Mouse (Mus musculus) hindbrain, embryonic 10.5 days (tissue): ENCODE measurements around the gene Zfp94. TPM values are rescaled to one million over a fixed set of nuclear protein-coding genes. Genes with fewer than 3 reads are reported as not detected.
A peak's percentile ranks its signal among the peaks of the same experiment; 100 is the strongest.

Source experiments
- DNase-seq: peaks from one replicate; pipeline ENCODE4 v3.0.0-alpha.2; 2017; ENCODE audit warnings: low spot score
- H3K27ac ChIP-seq: fragments of 300-500 bp; sonication (generic); 2 replicates; pipeline ENCODE4 v1.5.1; 2016; ENCODE audit warnings: mild to moderate bottlenecking, moderate library complexity
- H3K27me3 ChIP-seq: fragments of 300-500 bp; sonication (generic); 2 replicates; pipeline ENCODE4 v1.6.1; 2016; ENCODE audit warnings: mild to moderate bottlenecking; ENCODE audit not compliant: poor library complexity, insufficient read depth, severe bottlenecking
- H3K36me3 ChIP-seq: fragments of 300-500 bp; sonication (generic); 2 replicates; pipeline ENCODE4 v1.6.1; 2016; ENCODE audit warnings: mild to moderate bottlenecking, moderate library complexity
- H3K4me1 ChIP-seq: fragments of 300-500 bp; sonication (generic); replicated peaks from 2 replicates; pipeline ENCODE4 v1.6.1; 2016; ENCODE audit warnings: mild to moderate bottlenecking
- H3K4me3 ChIP-seq: fragments of 300-500 bp; sonication (generic); 2 replicates; pipeline ENCODE4 v1.5.1; 2016; ENCODE audit warnings: mild to moderate bottlenecking, moderate library complexity
- H3K9me3 ChIP-seq: fragments of 300-500 bp; sonication (generic); 2 replicates; pipeline ENCODE4 v1.6.1; 2016; ENCODE audit warnings: mild to moderate bottlenecking, moderate library complexity
- WGBS: fragments of 180-500 bp; shearing (Covaris S2); methylation state at CpG from one replicate; pipeline ENCODE4 v1.1.7; 2016; 5-methylcytosine and 5-hydroxymethylcytosine counted together
- polyA plus RNA-seq: library from polyadenylated mRNA; unstranded; fragments of >200 nt; fragmentation: Nextera tagmentation; extraction: Ambion mirVana; gene quantifications from 2 replicates; pipeline ENCODE4 v1.2.1, GENCODE M21; 2016

Zfp94 gene
- polyA plus RNA-seq, 1 experiment from 2014 or later = 13.2 TPM

- no peaks in the 10 kb centered on the region for H3K36me3 ChIP-seq
- H3K4me3 ChIP-seq = no peak overlapping the region
- no peaks in the 10 kb centered on the region for H3K4me1 ChIP-seq
- DNase-seq = peak; percentile 62
- H3K27ac ChIP-seq = no peak overlapping the region
- H3K9me3 ChIP-seq = peaks cover 19% of the 10 kb centered on the region; the same call in 1 of the 2 replicates
- WGBS = 12% methylated on average over 5 of the region's 5 CpGs
- H3K27me3 ChIP-seq = peaks cover 21% of the 10 kb centered on the region
These were observed 19.3 kb upstream of the Zfp94 start for GRCm38 (mm10) chr7:24335699-24336309.

- H3K4me1 ChIP-seq = no peaks in the 10 kb centered on the region
- H3K27me3 ChIP-seq = peaks cover 21% of the 10 kb centered on the region
- peaks cover 9% of the 10 kb centered on the region; the same call in 1 of the 2 replicates for H3K9me3 ChIP-seq
- 42% methylated on average over 49 of the region's 49 CpGs for WGBS
- no peak for DNase-seq
- H3K27ac ChIP-seq = no peak within 1 kb of the TSS
- H3K4me3 ChIP-seq = no peak within 1 kb of the TSS
- no peaks in the 10 kb centered on the region for H3K36me3 ChIP-seq
These were observed 17.0 kb upstream of the Zfp94 start, which contains the start of gene Tescl for GRCm38 (mm10) chr7:24333304-24333986. TSS of gene Tescl (minus strand) at chr7:24333936.

GRCm38 (mm10) chr7:24327281-24327975 lies 11.0 kb upstream of the Zfp94 start:
- no peak overlapping the region for H3K4me3 ChIP-seq
- peaks cover 18% of the 10 kb centered on the region for H3K9me3 ChIP-seq
- no peaks in the 10 kb centered on the region for H3K27me3 ChIP-seq
- H3K27ac ChIP-seq = no peak overlapping the region
- WGBS = 88% methylated on average over 14 of the region's 14 CpGs
- H3K4me1 ChIP-seq = peaks cover 3% of the 10 kb centered on the region; the same call in 1 of the 2 replicates
- no peaks in the 10 kb centered on the region for H3K36me3 ChIP-seq
- DNase-seq = no peak

- no peaks in the 10 kb centered on the region for H3K36me3 ChIP-seq
- H3K27ac ChIP-seq = peak overlapping the region; percentile 80
- H3K9me3 ChIP-seq = peaks cover 18% of the 10 kb centered on the region
- 45% methylated on average over 20 of the region's 20 CpGs for WGBS
- H3K4me1 ChIP-seq = peaks cover 3% of the 10 kb centered on the region; the same call in 1 of the 2 replicates
- H3K27me3 ChIP-seq = no peaks in the 10 kb centered on the region
- DNase-seq = no peak
- H3K4me3 ChIP-seq = peak overlapping the region; percentile 48
These were observed 10.0 kb upstream of the Zfp94 start for GRCm38 (mm10) chr7:24326273-24327135.

- H3K4me3 ChIP-seq = peak overlapping the region; percentile 48
- peaks cover 18% of the 10 kb centered on the region for H3K9me3 ChIP-seq
- DNase-seq = peak; percentile 40
- no peaks in the 10 kb centered on the region for H3K27me3 ChIP-seq
- no peaks in the 10 kb centered on the region for H3K36me3 ChIP-seq
- peak overlapping the region; percentile 80 for H3K27ac ChIP-seq
- WGBS = 6% methylated on average over 13 of the region's 13 CpGs
- peaks cover 3% of the 10 kb centered on the region; the same call in 1 of the 2 replicates for H3K4me1 ChIP-seq
These were observed 9.2 kb upstream of the Zfp94 start for GRCm38 (mm10) chr7:24325675-24326128.

- no peak for DNase-seq
- no peaks in the 10 kb centered on the region for H3K27me3 ChIP-seq
- H3K9me3 ChIP-seq = peaks cover 18% of the 10 kb centered on the region
- H3K36me3 ChIP-seq = no peaks in the 10 kb centered on the region
- peaks cover 3% of the 10 kb centered on the region; the same call in 1 of the 2 replicates for H3K4me1 ChIP-seq
- H3K27ac ChIP-seq = no peak overlapping the region
- WGBS = 94% methylated on average over 6 of the region's 6 CpGs
- H3K4me3 ChIP-seq = peak overlapping the region; percentile 48; the same call in 1 of the 2 replicates
These were observed 8.7 kb upstream of the Zfp94 start for GRCm38 (mm10) chr7:24325197-24325596.

GRCm38 (mm10) chr7:24322593-24322992 lies 6.1 kb upstream of the Zfp94 start:
- 78% methylated on average over 4 of the region's 4 CpGs for WGBS
- Histone ChIP-seq H3K27me3 (no peaks in the 10 kb centered on the region), H3K4me1 (peaks cover 3% of the 10 kb centered on the region; the same call in 1 of the 2 replicates), H3K9me3 (peaks cover 18% of the 10 kb centered on the region), H3K4me3 (no peak overlapping the region), H3K27ac (no peak overlapping the region), H3K36me3 (no peaks in the 10 kb centered on the region)
- no peak for DNase-seq

- DNase-seq = no peak
- H3K27me3 ChIP-seq = no peaks in the 10 kb centered on the region
- H3K4me1 ChIP-seq = peaks cover 12% of the 10 kb centered on the region
- H3K4me3 ChIP-seq = no peak overlapping the region
- H3K36me3 ChIP-seq = no peaks in the 10 kb centered on the region
- 82% methylated on average over 6 of the region's 6 CpGs for WGBS
- no peak overlapping the region for H3K27ac ChIP-seq
- peaks cover 5% of the 10 kb centered on the region for H3K9me3 ChIP-seq
These were observed 2.5 kb upstream of the Zfp94 start for GRCm38 (mm10) chr7:24318942-24319341.

GRCm38 (mm10) chr7:24315726-24316566 lies 520 bp downstream of the Zfp94 start:
- peak overlapping the region; percentile 93 for H3K27ac ChIP-seq
- peaks cover 12% of the 10 kb centered on the region for H3K4me1 ChIP-seq
- DNase-seq = no peak
- H3K4me3 ChIP-seq = peak overlapping the region; percentile 75
- no peaks in the 10 kb centered on the region for H3K27me3 ChIP-seq
- peaks cover 23% of the 10 kb centered on the region for H3K36me3 ChIP-seq
- H3K9me3 ChIP-seq = no peaks in the 10 kb centered on the region
- WGBS = 33% methylated on average over 29 of the region's 29 CpGs

- Histone ChIP-seq H3K9me3 (0 out of 2 replicates have a peak, but pooled peaks cover 5% of the 10 kb centered on the region), H3K36me3 (peaks cover 58% of the 10 kb centered on the region), H3K4me1 (peaks cover 25% of the 10 kb centered on the region), H3K4me3 (peak within 1 kb of the TSS; percentile 82), H3K27ac (peak within 1 kb of the TSS; percentile 94), H3K27me3 (no peaks in the 10 kb centered on the region)
- 1% methylated on average over 13 of the region's 13 CpGs for WGBS
- DNase-seq = peak; percentile 89
These were observed 15.6 kb downstream of the Zfp94 start, which contains the start of gene Zfp61 for GRCm38 (mm10) chr7:24300771-24301282. TSS of gene Zfp61 (minus strand) at chr7:24301232.

GRCm38 (mm10) chr7:24299823-24300481 lies 16.5 kb downstream of the Zfp94 start:
- peak overlapping the region; percentile 82 for H3K4me3 ChIP-seq
- H3K27ac ChIP-seq = peak overlapping the region; percentile 94
- no peaks in the 10 kb centered on the region for H3K27me3 ChIP-seq
- H3K36me3 ChIP-seq = peaks cover 63% of the 10 kb centered on the region
- H3K4me1 ChIP-seq = peaks cover 25% of the 10 kb centered on the region
- H3K9me3 ChIP-seq = 0 out of 2 replicates have a peak, but pooled peaks cover 5% of the 10 kb centered on the region
- peak; percentile 27 for DNase-seq
- 1% methylated on average over 18 of the region's 18 CpGs for WGBS
